Mouse (Mus musculus) liver, embryonic 15.5 days (tissue): Measurements from ENCODE around the gene Vamp2. TPM values are rescaled to one million over a fixed set of nuclear protein-coding genes. Genes with fewer than 3 reads are reported as not detected.
"Not testable (repeated sequence)": the region's sequence is repeated elsewhere in the genome, so short reads cannot be mapped to it uniquely, and the experiment has no call there.

Source experiments
- ATAC-seq: fragments of 200-750 bp; cut with Nextera tagmentation; 2 replicates; pipeline ENCODE4 v1.8.0; 2017; ENCODE audit warnings: moderate number of reproducible peaks, mild to moderate bottlenecking, moderate library complexity; ENCODE audit not compliant: insufficient read depth
- H3K27ac ChIP-seq: fragments of 300-500 bp; sonication (generic); replicated peaks from 2 replicates; pipeline ENCODE4 v1.5.1; 2015; ENCODE audit warnings: mild to moderate bottlenecking, inconsistent platforms
- H3K27me3 ChIP-seq: fragments of 300-500 bp; sonication (generic); 2 replicates; pipeline ENCODE4 v1.6.1; 2015; ENCODE audit warnings: mild to moderate bottlenecking, inconsistent platforms
- H3K36me3 ChIP-seq: fragments of 300-500 bp; sonication (generic); replicated peaks from 2 replicates; pipeline ENCODE4 v1.6.1; 2015; ENCODE audit warnings: moderate library complexity, mild to moderate bottlenecking, inconsistent platforms
- H3K4me1 ChIP-seq: fragments of 300-500 bp; sonication (generic); replicated peaks from 2 replicates; pipeline ENCODE4 v1.6.1; 2015; ENCODE audit warnings: inconsistent platforms
- H3K4me2 ChIP-seq: fragments of 300-500 bp; sonication (generic); 2 replicates; pipeline ENCODE4 v1.6.1; 2015; ENCODE audit warnings: moderate library complexity, mild to moderate bottlenecking, inconsistent platforms
- H3K4me3 ChIP-seq: fragments of 300-500 bp; sonication (generic); replicated peaks from 2 replicates; pipeline ENCODE4 v1.5.1; 2015; ENCODE audit warnings: mild to moderate bottlenecking, inconsistent platforms
- H3K9ac ChIP-seq: fragments of 300-500 bp; sonication (generic); 2 replicates; pipeline ENCODE4 v1.6.1; 2015; ENCODE audit warnings: moderate library complexity, mild to moderate bottlenecking, inconsistent platforms
- H3K9me3 ChIP-seq: fragments of 300-500 bp; sonication (generic); replicated peaks from 2 replicates; pipeline ENCODE4 v1.6.1; 2016; ENCODE audit warnings: inconsistent platforms
- WGBS: fragments of 180-500 bp; shearing (Covaris S2); methylation state at CpG from one replicate; pipeline ENCODE4 v1.1.7; 2015; ENCODE audit warnings: mixed read lengths; ENCODE audit not compliant: insufficient replicate concordance; 5-methylcytosine and 5-hydroxymethylcytosine counted together
- polyA plus RNA-seq: library from polyadenylated mRNA; unstranded; fragments of >200 nt; fragmentation: Nextera tagmentation; extraction: Ambion mirVana; gene quantifications from 2 replicates; pipeline ENCODE4 v1.2.1, GENCODE M21; 2015

Gene Vamp2
- polyA plus RNA-seq, 1 experiment from 2014 or later = 14.9 TPM

DNA sequence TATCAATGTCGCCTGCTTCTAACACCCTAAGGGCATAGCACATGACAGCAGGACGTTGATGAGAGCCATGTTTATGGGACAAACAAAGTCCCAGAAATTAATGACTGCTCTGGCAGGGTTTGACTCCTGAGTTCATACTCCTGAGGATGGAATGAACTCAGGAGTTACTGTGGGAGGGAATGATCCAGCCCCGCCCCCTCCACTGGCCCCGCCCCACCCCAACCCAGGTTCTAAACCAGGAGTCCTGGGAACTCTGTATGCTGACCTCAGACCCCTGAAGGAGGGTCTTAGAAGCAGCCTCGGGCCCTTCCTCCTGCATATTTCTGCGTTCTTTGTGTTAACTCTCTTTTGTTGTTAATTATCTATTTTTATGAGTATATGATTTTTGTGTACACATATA lies 2.7 kb upstream of the Vamp2 start:
- Histone ChIP-seq H3K27me3 (peaks cover 6% of the 10 kb centered on the region; the same call in 1 of the 2 replicates), H3K9ac (no peak overlapping the region), H3K27ac (no peak overlapping the region), H3K4me1 (peaks cover 25% of the 10 kb centered on the region), H3K4me3 (no peak overlapping the region), H3K36me3 (peaks cover 12% of the 10 kb centered on the region), H3K4me2 (no peak overlapping the region), H3K9me3 (no peaks in the 10 kb centered on the region)
- ATAC-seq = no peak
- WGBS = 71% methylated on average over 6 of the region's 6 CpGs

GRCm38 (mm10) chr11:69086390-69086789 lies 1.9 kb upstream of the Vamp2 start:
- Histone ChIP-seq H3K27ac (no peak overlapping the region), H3K4me3 (no peak overlapping the region), H3K4me1 (peaks cover 32% of the 10 kb centered on the region), H3K4me2 (no peak overlapping the region), H3K9me3 (no peaks in the 10 kb centered on the region), H3K27me3 (peaks cover 6% of the 10 kb centered on the region; the same call in 1 of the 2 replicates), H3K36me3 (peaks cover 20% of the 10 kb centered on the region), H3K9ac (no peak overlapping the region)
- no peak for ATAC-seq
- 65% methylated on average over 6 of the region's 6 CpGs for WGBS

DNA sequence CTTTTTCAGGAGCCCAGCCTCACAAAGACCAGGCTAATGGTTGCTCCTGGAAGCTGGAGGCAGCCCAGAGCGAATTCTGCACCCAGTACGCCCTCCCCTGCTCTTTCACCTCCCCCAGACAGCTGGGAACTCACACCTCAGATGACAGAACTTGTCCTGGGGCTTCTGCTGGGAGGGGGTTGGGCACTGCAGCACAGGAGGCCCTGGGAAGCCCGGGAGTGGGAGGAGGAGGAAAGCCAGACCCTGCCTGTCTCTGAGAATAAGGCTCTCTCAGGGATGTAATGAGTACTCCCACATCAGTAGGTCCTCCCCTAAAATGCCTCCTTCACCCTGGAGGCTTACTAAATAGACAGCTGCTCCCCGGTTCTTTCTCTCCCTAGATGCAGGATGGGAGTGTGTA lies 1.2 kb upstream of the Vamp2 start:
- ATAC-seq = no peak
- no peak overlapping the region; the same call in 1 of the 2 replicates for H3K27ac ChIP-seq
- no peak overlapping the region for H3K4me2 ChIP-seq
- peaks cover 6% of the 10 kb centered on the region; the same call in 1 of the 2 replicates for H3K27me3 ChIP-seq
- no peak overlapping the region for H3K4me3 ChIP-seq
- no peak overlapping the region for H3K9ac ChIP-seq
- peaks cover 27% of the 10 kb centered on the region for H3K36me3 ChIP-seq
- 47% methylated on average over 4 of the region's 4 CpGs for WGBS
- no peaks in the 10 kb centered on the region for H3K9me3 ChIP-seq
- peaks cover 38% of the 10 kb centered on the region for H3K4me1 ChIP-seq

DNA sequence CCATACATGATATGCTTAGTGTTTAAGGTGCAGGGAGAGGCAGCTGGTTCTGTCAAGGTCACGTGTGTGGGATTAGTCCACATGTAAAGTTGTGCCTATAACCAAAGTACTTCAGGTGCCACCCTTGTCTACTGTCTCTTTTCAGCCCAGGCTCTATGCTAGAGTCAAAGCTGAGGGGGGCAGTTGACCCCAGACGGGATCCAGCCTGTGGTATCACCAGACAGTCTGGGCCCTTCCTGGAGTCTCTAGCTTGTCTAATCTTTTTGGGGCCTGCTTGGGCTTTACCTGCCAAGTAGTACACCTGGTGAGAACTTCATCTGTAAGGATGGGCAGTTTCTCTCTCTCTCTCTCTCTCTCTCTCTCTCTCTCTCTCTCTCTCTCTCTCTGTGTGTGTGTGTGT lies 693 bp upstream of the Vamp2 start:
- Histone ChIP-seq H3K27ac (no peak overlapping the region; the same call in 1 of the 2 replicates), H3K4me3 (no peak overlapping the region), H3K4me1 (peaks cover 43% of the 10 kb centered on the region), H3K4me2 (peak overlapping the region; percentile 82), H3K9me3 (no peaks in the 10 kb centered on the region), H3K27me3 (peaks cover 5% of the 10 kb centered on the region; the same call in 1 of the 2 replicates), H3K9ac (no peak overlapping the region), H3K36me3 (peaks cover 31% of the 10 kb centered on the region)
- no peak for ATAC-seq
- 50% methylated on average over 2 of the region's 2 CpGs for WGBS

GRCm38 (mm10) chr11:69088856-69089615 lies 746 bp downstream of the Vamp2 start:
- Histone ChIP-seq H3K36me3 (peaks cover 34% of the 10 kb centered on the region), H3K27me3 (no peaks in the 10 kb centered on the region), H3K27ac (peak overlapping the region; percentile 94), H3K4me3 (peak overlapping the region; percentile 99), H3K4me1 (peaks cover 51% of the 10 kb centered on the region), H3K4me2 (peak overlapping the region; percentile 82), H3K9me3 (no peaks in the 10 kb centered on the region), H3K9ac (peak overlapping the region; percentile 100)
- ATAC-seq = peak; percentile 82
- 5% methylated on average over 25 of the region's 25 CpGs for WGBS

- H3K9ac ChIP-seq = peak overlapping the region; percentile 100
- H3K4me2 ChIP-seq = peak overlapping the region; percentile 82
- peaks cover 34% of the 10 kb centered on the region for H3K36me3 ChIP-seq
- H3K4me1 ChIP-seq = peaks cover 58% of the 10 kb centered on the region
- WGBS = 80% methylated on average over 12 of the region's 12 CpGs
- H3K27ac ChIP-seq = peak overlapping the region; percentile 94
- H3K27me3 ChIP-seq = no peaks in the 10 kb centered on the region
- no peaks in the 10 kb centered on the region for H3K9me3 ChIP-seq
- peak overlapping the region; percentile 99 for H3K4me3 ChIP-seq
- no peak for ATAC-seq
Measured at GRCm38 (mm10) chr11:69089616-69090290, 1.5 kb downstream of the Vamp2 start.

GRCm38 (mm10) chr11:69090367-69090766 lies 2.1 kb downstream of the Vamp2 start:
- Histone ChIP-seq H3K4me2 (peak overlapping the region; percentile 82), H3K27me3 (no peaks in the 10 kb centered on the region), H3K27ac (peak overlapping the region; percentile 94), H3K4me3 (no peak overlapping the region; the same call in 1 of the 2 replicates), H3K9me3 (no peaks in the 10 kb centered on the region), H3K9ac (no peak overlapping the region), H3K4me1 (peaks cover 62% of the 10 kb centered on the region), H3K36me3 (peaks cover 34% of the 10 kb centered on the region)
- WGBS = 70% methylated on average over 6 of the region's 6 CpGs
- ATAC-seq = no peak

- H3K27ac ChIP-seq = no peak overlapping the region; the same call in 1 of the 2 replicates
- peaks cover 76% of the 10 kb centered on the region for H3K4me1 ChIP-seq
- H3K36me3 ChIP-seq = peaks cover 34% of the 10 kb centered on the region
- H3K9ac ChIP-seq = no peak overlapping the region
- WGBS = 56% methylated on average over 7 of the region's 7 CpGs
- no peaks in the 10 kb centered on the region for H3K27me3 ChIP-seq
- no peak for ATAC-seq
- H3K4me2 ChIP-seq = no peak overlapping the region
- H3K9me3 ChIP-seq = no peaks in the 10 kb centered on the region
- H3K4me3 ChIP-seq = no peak overlapping the region
Measured at GRCm38 (mm10) chr11:69091566-69092385, 3.5 kb downstream of the Vamp2 start.

DNA sequence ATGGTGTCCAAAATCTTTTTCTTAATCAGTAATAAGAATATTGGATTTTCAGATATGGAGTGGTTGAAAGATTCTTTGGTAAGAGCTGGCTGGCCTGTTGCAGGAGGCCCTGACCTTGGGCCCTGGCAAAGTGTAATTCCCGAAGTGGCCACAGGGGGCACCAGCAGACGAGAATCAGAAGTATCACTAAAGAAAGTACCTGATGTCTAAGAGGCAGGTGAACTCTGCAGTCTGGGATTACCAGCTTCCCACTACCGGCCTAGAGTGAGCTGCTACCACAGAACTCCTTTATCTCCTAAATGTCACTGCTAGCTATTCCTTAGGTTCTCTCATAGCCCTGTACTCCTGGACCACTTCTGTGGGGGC lies 4.1 kb downstream of the Vamp2 start:
- H3K4me2 ChIP-seq = no peak overlapping the region
- peaks cover 34% of the 10 kb centered on the region for H3K36me3 ChIP-seq
- no peak overlapping the region for H3K9ac ChIP-seq
- under 1% methylated on average over 3 of the region's 3 CpGs for WGBS
- no peak overlapping the region for H3K27ac ChIP-seq
- no peaks in the 10 kb centered on the region for H3K27me3 ChIP-seq
- H3K4me1 ChIP-seq = peaks cover 82% of the 10 kb centered on the region
- ATAC-seq = no peak
- no peaks in the 10 kb centered on the region for H3K9me3 ChIP-seq
- H3K4me3 ChIP-seq = no peak overlapping the region

DNA sequence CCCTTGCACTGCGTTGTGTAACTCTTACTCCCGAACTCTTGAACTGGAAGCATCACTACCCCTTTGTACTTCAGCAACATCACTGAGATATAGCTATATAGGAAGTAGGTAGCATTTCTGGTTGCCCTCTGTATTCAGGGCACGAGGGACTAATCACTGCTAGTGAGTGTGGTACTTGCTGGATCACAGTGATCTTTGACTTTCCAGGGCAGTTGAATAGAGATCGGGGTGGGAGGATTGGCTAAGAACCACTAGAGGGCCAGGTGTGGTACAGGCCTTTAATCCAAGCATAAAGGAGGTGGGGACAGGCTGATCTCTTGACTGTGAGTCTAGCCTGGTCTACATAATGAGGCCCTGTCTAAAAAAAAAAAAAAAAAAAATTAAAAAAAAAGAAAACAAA lies 4.6 kb downstream of the Vamp2 start:
- H3K36me3 ChIP-seq = peaks cover 34% of the 10 kb centered on the region
- no peaks in the 10 kb centered on the region for H3K27me3 ChIP-seq
- H3K9me3 ChIP-seq = no peaks in the 10 kb centered on the region
- no peak overlapping the region for H3K9ac ChIP-seq
- H3K4me1 ChIP-seq = peaks cover 87% of the 10 kb centered on the region
- H3K4me3 ChIP-seq = no peak overlapping the region
- no peak for ATAC-seq
- WGBS = 74% methylated on average over 4 of the region's 4 CpGs
- no peak overlapping the region for H3K4me2 ChIP-seq
- no peak overlapping the region for H3K27ac ChIP-seq

DNA sequence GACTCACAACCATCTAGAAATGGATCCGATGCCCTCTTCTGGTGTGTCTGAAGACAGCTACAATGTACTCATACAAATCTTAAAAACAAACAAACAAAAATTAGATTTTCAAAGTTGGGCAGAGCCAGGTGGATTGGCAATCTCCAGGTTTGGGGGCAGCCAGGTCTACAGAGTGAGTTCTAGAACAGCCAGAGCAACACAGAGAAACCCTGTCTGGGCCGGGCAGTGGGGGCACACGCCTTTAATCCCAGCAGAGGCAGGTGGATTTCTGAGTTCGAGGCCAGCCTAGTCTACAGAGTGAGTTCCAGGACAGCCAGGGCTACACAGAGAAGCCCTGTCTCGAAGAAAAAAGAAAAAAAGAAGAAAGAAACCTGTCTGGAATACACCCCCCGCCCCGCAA lies 5.6 kb downstream of the Vamp2 start:
- Histone ChIP-seq H3K36me3 (peaks cover 34% of the 10 kb centered on the region), H3K27ac (peak overlapping the region; percentile 94; the same call in 1 of the 2 replicates), H3K4me1 (peaks cover 90% of the 10 kb centered on the region), H3K4me2 (0 out of 2 replicates have a peak overlapping the region, but pooled peaks have one; percentile 94)
- WGBS = 82% methylated on average over 7 of the region's 7 CpGs
- not testable (repeated sequence) for H3K9ac ChIP-seq, ATAC-seq, H3K4me3 ChIP-seq, H3K27me3 ChIP-seq, H3K9me3 ChIP-seq
